Mouse (Mus musculus): ENCODE results near the gene Nab2.

DNA sequence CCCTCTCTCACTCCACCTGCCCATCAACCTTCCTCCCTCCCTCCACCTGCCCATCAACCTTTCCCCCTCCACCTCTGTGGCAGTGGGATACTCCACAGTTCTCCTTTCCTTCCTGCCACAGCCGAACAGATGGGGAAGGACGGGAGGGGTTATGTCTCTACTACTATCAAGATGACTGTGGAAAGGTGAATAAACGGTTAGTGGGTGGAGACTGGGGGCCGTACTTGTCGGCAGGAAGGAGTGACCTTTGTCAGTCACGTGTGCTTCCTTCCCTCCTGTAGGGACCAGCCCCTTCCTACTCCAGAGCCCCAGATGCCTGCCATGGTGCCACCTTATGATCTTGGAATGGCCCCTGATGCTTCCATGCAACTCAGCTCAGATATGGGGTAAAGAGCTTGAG, 10.3 kb downstream of the Nab2 start:
- TF ChIP-seq CTCF (IDR thresholded peaks at IDR 0.05; ENCODE audit: low read depth) (no peak), EP300 (IDR thresholded peaks at IDR 0.05; ENCODE audit: low read depth) (no peak)

Data from liver, embryonic 14.5 days (tissue).